Mouse (Mus musculus): ENCODE measurements at regions not wholly inside any gene's neighbourhood (a gene's known extent, or its start where the extent isn't known, plus 50 kb on each side); places are given as distances from the start of the nearest gene placed in this dataset.

DNA sequence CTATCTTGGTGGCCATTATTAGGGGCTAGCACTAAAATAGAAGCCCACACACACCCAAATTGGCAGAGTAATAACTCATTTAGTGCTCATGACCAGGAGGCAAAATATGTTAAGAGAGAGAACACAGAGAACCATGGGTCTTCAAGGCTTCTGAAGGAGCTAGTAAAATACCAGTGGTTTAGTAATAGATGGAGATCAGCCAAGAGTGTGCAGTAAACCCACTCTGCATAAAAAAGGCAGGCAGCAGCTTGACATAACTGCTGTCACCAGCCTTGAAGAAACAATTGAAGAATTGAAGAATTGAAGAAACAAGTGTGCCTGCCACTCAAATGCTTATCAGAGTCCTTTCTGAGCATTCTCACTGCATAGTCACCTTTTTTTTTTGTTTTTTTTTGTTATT is 227.9 kb downstream of the Csl start:
- DNase-seq, result no peak

DNA sequence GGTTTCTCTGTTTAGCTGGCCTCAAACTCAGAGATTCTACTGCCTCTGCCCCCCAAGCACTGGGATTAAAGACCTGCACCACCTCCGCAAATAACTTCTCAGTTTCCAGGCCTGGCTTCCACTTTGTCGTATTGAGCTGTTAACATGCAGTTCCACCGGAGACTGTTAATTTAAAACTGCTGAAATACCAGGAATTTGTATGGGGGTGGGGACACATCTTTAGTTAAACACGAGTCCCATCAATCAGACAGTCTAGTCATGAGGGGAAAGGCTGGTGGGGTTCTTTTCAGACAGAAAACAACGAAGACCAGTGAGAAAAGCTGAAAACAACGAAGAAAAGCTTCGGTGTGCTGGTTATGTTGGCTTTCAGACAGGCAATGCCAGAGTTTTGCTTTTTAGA is 227.5 kb downstream of the Csl start:
- no peak for DNase-seq

DNA sequence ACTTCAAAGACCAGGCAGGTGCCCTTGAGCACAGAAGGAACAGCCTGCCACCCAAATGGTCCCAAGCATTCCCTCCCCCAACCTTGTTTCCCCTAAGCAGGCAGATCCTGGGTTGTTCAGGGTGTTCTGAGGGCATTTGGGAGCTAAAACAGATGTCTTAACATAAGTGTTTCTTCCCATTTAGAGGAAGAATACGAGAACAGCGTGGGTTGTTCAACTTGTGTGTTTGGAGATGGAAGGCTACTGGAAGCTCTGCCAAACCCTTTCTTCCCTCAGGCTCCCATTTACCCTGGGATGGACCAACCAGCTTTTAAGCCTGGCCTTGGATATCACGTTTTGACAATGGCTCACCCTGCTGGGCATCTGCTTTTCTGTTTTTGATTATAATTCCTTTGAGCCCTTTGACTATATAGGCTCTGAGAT is 226.8 kb downstream of the Csl start:
- DNase-seq, result no peak

DNA sequence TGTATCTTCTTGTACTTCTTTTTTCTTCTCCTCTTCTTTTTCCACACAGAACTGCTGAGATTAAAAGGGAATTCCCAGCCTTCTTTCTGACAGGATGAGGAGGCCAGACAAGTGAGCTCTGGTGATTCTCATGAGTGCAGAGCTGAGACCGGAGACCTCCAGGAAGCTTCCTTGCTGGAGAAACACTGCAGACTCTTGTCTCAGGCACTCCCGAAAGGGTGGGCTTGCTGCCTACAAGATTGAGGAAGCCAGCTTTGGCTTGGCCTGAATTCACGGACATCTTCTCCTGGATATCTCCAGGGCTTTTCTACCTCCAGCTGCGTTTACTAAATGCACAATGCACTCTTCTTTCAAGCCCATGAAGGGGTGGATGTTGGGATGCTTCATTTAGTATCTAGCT is 226.0 kb downstream of the Csl start:
- DNase-seq, result no peak

DNA sequence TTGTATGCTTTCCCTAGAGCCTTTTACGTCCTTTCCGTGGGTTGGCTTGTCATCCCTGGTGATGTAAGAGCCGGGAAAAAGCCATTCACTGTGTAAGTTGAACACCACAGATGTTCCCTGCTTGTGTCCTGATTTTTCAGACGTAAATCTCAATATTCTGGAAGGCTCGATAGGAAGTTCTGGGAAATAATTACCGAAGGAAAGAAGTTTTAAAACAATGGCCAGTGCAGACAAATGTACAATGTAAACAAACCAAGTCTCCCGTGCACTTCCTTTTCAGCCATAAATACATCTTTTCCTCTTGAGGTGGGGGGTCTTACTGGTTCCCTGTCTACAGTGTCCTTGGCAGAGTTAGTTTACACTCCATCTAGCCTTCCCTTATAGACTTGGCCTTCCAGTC is 225.2 kb downstream of the Csl start:
- no peak for DNase-seq

DNA sequence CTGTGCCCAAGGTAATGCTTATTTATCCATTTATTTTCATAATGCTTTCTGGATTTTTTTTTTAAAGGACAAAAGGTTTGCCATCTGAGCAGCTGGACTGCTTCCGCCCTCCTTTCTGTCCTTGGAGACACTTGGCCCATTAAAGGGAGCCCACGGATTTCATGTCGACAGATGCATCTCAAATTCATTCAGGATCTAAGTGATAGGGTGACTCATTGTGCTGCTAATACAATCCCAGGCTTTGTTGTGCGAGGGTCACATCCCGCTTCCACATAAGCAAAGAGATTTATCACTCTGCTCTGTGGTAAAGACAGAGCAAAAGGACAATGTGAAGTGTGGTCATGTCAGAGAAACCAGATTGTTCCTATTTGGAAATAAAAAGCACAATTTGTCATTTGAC is 220.8 kb downstream of the Csl start:
- DNase-seq, result no peak

DNA sequence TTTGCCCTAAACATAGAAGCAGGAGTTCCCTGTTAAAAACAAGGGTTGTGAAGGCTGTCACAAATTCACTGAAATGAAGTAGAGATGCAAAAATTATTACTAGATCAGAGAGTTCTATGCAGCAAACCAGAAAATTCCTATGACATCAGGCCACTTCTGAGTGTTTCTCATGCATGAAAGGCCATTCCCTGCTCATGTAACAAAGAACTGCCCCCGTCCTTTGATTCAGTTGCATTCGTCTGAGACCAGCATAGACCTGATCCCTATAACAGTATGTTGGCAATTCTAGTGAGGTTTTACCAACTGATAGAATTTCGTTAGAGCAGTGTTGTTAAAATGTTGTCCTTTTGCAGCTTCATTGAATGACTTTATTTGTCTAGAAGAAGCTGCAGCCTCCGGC is 207.1 kb downstream of the Csl start:
- no peak for DNase-seq

DNA sequence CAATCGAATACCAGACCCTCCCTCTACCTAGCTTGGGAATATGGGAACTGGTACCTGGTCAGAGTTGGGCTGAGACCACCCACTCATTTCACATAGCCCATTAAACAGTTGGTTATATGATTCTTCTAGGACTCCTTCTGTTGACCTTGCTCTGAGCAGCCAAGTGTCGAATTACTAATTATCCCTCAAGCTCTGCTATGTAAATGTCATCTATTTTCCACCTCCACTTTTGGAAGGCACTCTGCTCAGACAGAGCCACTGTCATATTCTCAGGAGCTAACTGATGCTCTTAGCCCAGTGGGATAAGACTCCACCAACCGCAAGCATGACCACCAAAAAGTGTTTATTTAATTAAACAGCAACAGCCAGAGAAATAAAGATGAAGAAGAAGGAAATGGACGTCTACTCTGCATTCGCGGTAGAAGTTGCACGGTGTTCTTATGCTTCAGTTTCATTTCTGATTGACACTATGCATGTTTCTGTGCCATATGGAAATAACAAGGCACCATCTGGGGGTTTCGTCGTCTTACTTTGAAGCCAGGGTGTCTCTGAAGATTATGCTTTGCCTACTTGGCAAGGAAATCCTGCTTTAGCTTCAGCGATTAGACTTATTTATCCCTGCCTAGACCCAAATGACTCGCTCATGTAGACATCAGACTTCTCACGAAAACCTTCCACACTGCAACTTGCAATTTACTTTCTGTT is 206.5 kb downstream of the Csl start:
- no peak for DNase-seq

DNA sequence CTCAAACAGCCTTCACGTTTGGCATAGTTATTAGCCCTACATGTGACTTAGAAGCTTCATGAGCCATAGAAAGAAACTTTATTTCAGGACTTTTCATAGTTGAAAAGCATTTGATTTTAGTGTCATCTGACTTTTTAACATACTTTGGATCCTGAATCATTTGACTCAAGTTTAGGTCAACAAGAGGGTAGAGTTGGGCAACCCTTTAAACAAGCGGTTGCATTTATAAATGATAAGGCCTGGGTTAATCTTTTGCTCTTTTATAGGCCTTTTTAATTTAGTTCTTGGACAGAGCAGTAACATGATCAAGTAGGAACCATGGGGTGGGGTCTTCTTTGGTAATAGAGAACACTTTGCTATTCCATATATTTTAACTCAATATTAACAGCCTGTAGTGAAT is 204.4 kb downstream of the Csl start:
- no peak for DNase-seq

DNA sequence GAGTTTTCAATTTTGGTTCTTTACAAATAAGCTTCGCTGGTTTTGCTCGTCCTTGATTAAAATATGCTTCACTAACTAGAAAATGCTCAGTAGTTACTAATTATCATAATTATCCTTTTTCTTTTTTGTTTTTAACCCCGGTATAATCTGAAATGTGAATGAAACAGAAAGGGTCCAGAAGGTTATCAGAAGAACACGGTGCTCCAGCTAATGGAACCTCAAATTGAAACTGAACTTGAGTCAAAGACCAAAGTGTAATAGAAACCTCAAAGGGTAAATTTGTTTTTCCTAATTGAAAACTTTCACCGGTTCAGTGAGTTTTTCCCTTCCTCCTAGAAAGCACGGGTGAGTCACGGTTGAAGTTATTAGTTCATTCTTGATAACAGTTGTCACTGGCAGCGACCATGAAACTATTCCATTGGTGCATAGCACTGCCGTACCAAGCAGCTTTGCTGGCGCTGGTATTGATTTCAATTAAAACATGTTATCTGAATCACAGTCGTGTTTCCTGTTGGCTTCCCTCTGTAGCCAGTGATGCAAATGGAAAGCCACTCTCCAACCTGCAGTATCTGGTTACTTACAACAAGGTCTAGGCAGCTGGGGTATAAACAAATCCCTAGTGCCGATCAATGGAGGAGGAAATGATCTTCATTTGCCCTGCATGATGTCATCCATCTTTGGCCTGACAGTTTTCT is 203.7 kb downstream of the Csl start:
- no peak for DNase-seq

DNA sequence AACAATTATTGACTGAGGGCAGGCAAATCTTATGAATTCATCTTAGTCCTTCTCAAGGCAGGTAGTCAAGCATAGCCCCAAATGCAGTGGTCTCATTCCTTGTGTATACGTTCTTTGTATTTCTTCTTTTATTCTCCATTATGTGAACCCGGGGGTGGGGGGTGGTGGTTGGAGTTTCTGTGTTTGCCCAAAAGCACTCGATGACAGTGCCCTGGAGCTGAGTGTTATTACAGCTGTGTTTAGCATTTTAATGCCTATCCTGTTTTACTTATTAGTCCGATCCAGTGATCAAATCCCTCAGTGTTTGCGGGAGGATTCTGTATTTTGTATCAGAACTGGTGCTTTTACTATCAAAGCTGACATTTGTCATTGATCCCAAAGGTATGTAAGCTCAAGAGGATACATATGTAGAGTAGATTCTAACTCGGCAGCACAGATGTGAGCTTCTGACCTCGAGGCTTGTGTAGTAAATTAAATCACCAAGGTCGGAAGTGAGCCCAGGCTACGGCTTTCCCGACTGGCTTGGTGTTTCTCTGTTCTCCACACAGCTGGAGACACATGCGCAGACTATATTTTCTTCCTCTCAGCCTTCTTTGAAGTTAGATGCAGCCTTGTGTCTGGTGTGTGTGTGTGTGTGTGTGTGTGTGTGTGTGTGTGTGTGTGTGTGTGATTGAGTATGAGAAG is 203.0 kb downstream of the Csl start:
- DNase-seq, result no peak

DNA sequence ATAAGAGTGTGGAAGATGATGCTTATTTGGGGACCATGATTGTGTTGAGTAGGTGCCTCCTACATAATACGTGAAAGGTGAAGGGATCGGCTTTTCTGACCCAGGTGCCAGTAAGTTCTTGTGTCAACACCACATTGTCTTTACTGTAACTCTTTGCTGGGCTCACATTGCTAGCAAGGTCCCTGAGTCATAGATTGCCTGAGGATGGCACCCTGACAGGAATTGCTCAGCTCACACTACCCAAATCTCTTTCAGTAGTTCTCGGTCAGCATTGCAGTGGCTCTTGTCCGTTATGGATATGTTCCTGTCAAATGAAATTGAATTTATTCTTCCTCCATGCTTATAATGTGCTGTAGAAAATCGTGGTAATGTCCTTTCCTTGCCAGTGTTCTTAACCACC is 200.8 kb downstream of the Csl start:
- DNase-seq, result no peak

DNA sequence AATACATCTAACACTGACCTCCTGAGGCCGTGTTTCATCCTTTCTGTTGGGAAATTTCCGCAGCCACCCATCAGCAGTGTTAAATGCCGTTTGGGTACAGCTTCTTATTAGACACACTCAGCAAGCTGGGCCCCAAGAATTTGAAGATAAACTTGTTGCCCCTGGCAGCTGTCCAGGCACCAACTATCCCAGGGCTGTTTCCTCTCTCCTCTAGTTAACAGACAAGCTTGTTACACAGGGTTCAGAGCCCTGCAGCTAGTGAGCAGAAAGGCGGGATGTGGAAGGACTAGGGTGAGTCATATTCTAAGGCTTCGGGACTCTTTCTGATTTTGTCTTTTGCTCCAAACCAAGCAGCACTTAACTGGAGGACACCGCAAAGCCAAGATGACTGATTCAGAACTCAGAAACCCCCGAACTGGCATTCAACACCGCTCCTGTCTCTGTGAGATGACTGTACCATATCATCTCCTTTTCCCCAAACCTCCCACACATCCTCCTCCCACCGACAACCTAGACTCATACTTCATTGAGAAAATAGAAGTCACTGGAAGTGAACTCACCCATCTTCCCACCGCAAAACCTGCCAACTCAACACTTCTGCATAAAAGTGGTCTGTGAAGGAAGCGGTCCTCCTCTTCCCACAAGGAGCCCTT is 198.2 kb downstream of the Csl start:
- no peak for DNase-seq

DNA sequence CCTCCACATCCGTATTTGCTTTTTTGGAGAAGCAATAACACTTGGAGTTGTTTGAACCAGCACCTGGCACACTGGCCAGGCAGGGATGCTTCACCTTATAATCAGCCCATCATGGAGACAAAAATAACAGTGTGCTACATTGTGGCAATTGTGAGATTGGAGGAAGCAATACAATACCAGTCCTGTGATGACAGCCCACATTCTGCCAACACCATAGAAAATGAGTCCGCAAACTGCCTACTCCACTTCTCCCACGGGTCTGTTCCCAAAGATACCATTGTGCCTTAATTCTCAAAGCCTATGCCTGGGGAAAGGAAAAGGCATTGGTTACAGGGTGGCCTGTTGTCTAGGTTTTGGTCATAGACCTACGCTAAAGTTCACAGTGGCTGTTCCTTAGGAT is 194.9 kb downstream of the Csl start:
- no peak for DNase-seq

DNA sequence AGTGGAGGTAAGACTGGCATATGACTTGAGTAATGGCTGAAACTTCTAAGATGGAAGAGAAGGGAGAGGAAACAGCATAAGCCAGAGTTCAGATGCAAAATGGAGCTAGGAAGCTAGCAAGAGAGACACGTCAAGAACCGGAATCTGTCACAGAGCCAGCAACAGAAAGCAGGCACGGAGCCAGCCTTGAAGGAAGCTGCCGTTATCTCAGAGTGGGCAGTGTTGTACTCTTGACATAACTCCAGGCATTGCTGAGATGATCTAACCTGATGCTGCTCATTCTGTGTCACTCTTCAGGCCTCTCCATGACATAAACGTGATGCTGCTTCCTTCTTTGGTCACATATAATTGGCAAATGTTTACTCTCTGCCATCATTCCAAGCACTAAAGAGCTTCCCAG is 191.0 kb downstream of the Csl start:
- no peak for DNase-seq

DNA sequence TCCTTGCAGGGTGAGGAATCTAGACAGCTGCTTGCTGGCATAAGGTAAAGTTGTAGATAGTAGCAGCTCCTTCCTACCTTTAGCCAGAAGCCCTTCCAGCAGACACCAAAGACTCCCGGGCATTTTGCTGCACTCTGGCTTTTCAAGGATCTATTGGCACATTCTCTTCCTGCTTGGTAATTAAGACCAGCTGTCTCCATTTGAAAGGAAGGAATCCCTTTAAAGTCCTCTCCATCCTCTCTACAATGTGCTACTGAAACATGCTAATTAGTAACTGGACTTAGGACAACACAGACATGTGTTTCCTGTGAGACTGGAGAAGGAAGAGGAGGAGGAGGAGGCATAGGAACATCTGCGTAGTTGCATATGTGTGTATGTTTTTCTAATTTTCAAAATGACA is 189.3 kb downstream of the Csl start:
- DNase-seq, result no peak

DNA sequence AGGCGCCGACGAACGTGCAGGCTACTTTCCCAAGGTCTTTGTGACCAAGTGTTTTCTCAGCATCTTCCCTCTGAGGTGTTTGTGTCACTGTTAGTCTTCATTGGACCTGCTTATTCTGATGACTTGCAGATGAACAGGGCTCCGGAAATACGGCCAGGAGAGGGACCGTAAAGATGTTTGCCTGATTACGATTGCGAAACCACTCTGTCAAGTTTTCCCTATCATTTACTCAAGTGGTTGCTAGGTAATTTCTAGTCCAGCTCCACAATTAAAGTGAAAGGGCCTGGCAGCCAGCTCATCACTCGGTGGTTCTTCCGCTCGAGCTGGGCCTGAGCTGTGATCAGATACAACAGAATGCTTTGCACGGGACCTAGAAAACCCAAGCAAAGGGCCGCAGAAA is 185.5 kb downstream of the Csl start:
- no peak for DNase-seq

DNA sequence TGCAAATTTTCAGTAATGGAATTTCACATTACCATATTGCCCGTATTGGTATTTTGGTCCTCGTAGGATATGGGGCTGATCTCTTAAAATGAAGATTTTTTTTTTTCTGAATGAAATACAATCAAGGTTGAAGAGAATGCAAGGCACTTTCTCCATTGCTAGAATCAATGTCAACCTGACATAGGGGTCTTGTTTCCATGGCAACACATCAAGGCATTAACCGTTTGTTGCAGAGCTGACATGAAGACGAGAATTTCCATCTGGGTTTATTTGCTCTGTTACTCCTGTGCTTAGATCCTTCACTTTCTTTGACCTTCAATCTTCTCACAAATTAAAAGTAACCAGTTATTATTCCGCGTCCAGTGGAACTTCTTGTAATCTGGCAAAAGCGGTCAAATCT is 184.2 kb downstream of the Csl start:
- no peak for DNase-seq

DNA sequence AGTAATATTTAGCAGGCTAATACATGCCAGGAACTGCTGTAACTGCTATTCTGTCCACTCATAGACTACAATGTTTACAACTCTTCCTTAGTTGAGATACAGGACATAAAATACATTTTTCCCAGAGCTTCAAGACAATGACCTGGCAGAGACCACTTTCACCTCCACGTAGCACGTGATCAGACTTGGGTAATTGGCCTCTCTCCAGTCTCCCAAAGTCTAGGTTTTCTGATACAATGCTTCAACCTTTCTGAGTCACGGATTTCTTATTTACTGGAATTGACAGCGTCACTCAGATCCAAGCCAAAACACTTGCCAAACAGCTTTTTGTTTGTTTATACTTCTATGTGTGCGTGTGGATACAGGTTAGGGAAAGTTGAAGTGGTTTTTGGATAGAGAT is 183.2 kb downstream of the Csl start:
- no peak for DNase-seq

DNA sequence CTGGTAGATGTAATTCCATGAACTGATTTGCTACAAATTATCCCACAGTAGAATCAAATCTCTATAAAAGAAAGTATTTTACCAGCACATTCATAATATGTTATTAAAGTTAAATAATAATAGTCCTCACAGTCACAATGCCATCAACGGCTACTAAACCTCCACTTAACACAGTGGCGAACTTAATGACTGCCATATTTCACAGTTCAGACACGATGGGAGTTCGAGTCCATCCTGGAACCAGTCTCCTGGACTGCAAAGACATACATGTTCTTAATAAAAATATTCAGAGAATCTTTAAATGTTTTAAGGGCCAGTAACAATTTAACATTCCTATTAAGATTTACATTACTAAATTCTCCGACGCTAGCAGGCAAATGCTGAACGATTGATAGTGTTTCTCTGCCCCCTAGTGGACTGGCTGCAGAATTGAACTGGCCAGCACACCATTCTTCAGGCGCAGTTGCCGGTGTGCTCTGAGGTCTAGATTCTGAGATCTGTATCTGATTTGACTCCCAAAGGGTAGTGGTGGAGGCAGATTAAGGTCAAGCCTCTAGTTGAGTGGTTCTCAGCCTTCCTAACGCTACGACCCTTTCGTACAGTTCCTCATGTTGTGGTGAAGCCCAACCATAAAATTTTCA is 182.3 kb downstream of the Csl start:
- DNase-seq, result peak; percentile 34

DNA sequence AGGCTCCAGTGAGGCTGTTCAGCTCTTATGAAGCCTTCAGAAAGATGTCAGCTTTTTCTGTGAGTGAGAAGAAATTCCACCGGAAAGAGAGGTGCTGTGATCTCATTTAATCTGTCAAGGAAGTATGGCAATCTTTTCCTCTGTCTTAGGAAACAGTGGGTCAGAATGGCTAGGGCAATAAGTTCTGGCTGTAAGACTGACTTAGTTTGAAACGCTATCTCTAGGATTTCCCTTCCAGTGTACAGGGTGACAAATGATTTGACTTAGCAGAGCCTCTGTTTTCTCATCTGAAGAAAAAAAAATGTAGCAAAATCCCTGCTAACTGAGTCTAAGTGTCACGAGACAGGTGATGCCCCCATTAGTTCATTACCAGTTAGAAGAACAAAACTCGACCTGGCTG is 181.1 kb downstream of the Csl start:
- DNase-seq, result no peak

DNA sequence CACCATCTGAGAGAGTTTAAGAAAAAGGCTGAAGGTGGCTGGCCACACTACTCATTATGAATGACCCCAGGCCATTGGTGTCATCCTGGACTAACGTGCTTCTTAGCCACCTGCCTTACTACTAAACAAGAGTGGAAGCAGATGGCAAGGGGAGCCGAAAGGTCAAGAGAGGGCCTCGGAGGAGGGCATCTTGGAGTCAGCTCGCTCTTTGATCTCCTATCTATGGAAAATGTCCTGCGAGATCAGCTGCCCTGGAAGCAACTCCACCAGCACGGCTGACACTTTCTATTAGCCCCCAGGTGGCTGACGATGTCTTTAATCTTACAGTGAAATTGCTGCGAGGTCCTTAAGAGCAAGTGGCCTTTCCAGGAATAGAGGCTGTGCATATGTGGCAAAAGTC is 179.3 kb downstream of the Csl start:
- no peak for DNase-seq

DNA sequence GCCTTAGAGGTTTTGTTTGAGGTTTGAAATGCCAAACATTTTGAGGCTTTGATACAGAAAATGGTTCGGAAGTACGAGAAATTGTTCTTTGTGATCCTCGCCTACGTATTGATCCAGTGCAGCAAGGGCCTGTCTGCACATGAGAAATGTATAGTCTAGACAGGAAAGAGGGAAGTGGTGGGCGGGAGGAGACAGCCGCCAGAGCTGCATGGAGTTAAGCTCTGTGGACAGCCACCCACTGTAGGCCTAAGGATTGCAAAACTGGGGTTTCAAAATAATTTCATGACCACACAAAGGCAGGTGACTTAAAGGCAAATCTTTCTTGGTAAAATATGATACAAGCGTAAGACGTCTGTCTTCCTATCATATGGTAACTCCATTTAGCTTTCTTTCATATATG is 178.4 kb downstream of the Csl start:
- DNase-seq, result no peak

Data from gastrocnemius, postnatal 10 days (tissue).